Mouse (Mus musculus): Measurements from ENCODE around the gene Dcst2. TPM values are rescaled to one million over a fixed set of nuclear protein-coding genes. Genes with fewer than 3 reads are reported as not detected.

Dcst2 gene
- polyA plus RNA-seq, 1 experiment from 2014 or later, result not detected

DNA sequence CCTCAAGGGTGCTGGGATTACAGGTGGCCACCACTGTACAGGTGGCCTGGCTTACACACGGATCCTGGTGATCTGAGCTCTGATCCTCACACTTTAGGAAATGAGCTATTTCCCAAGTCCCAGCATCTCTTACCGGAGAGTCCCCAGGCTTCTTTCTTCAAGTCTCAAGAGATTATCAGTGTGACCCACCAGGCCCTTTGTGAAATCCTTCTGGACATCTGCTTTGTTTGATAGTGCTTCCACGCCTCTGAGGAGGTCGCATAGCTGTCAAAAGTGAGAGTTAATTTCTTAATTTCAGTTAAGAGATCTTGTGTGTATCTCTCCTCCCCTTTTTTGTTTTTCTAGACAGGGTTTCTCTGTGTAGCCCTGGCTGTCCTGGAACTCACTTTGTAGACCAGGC is 64.1 kb downstream of the Dcst2 start:
- no peak overlapping the region for H3K4me2 ChIP-seq (ENCODE audit: low read depth, low read length)
- WGBS, result 79% methylated on average over 4 of the region's 4 CpGs
- no peak overlapping the region for H3K27ac ChIP-seq (ENCODE audit: low read length)
- no peak for ATAC-seq (replicated peaks; ENCODE audit: extremely low read depth, insufficient read depth, low FRiP score)
- H3K27me3 ChIP-seq (ENCODE audit: control insufficient read depth, insufficient read depth, low read length), result no peaks in the 10 kb centered on the region
- H3K4me3 ChIP-seq (ENCODE audit: low read length), result no peak overlapping the region
- no peaks in the 10 kb centered on the region for H3K9me3 ChIP-seq (replicated peaks; ENCODE audit: control insufficient read depth, low read length)
- H3K9ac ChIP-seq (ENCODE audit: low read length), result no peak overlapping the region
- peaks cover 28% of the 10 kb centered on the region for H3K36me3 ChIP-seq (ENCODE audit: control insufficient read depth, insufficient read depth)
- peaks cover 17% of the 10 kb centered on the region for H3K4me1 ChIP-seq (ENCODE audit: control insufficient read depth, insufficient read depth, low read length)

Other genes with a start within 250 kb of the Dcst2 start
- gene Pklr, start 225.8 kb upstream of the Dcst2 start, polyA plus RNA-seq (2015; fragmentation: Nextera tagmentation; extraction: Ambion mirVana), result 0.20 and 0.64 TPM in 2 replicates
- gene Hcn3, start 201.8 kb upstream of the Dcst2 start, polyA plus RNA-seq (2015; fragmentation: Nextera tagmentation; extraction: Ambion mirVana), result 0.70 and 0.76 TPM in 2 replicates
- gene Clk2, start 197.2 kb upstream of the Dcst2 start, polyA plus RNA-seq (2015; fragmentation: Nextera tagmentation; extraction: Ambion mirVana), result 15.9 and 17.9 TPM in 2 replicates
- 89.5 and 93.9 TPM in 2 replicates for gene Scamp3, start 184.5 kb upstream of the Dcst2 start, polyA plus RNA-seq (2015; fragmentation: Nextera tagmentation; extraction: Ambion mirVana)
- 17.7 TPM in 2 replicates for gene Fam189b, start 178.8 kb upstream of the Dcst2 start, polyA plus RNA-seq (2015; fragmentation: Nextera tagmentation; extraction: Ambion mirVana)
- 33.2 and 33.3 TPM in 2 replicates for gene Gba, start 159.0 kb upstream of the Dcst2 start, polyA plus RNA-seq (2015; fragmentation: Nextera tagmentation; extraction: Ambion mirVana)
- 24.0 TPM in 2 replicates for gene Thbs3, start 146.8 kb upstream of the Dcst2 start, polyA plus RNA-seq (2015; fragmentation: Nextera tagmentation; extraction: Ambion mirVana)
- gene Mtx1, start 134.9 kb upstream of the Dcst2 start, polyA plus RNA-seq (2015; fragmentation: Nextera tagmentation; extraction: Ambion mirVana), result 120 and 127 TPM in 2 replicates
- 3.3 and 11.3 TPM in 2 replicates for gene Muc1, start 132.9 kb upstream of the Dcst2 start, polyA plus RNA-seq (2015; fragmentation: Nextera tagmentation; extraction: Ambion mirVana)
- 202 and 234 TPM in 2 replicates for gene Krtcap2, start 116.0 kb upstream of the Dcst2 start, polyA plus RNA-seq (2015; fragmentation: Nextera tagmentation; extraction: Ambion mirVana)
- gene Trim46, start 115.7 kb upstream of the Dcst2 start, polyA plus RNA-seq (2015; fragmentation: Nextera tagmentation; extraction: Ambion mirVana), result 1.1 and 1.3 TPM in 2 replicates
- 65.3 and 79.6 TPM in 2 replicates for gene Dpm3, start 102.6 kb upstream of the Dcst2 start, polyA plus RNA-seq (2015; fragmentation: Nextera tagmentation; extraction: Ambion mirVana)
- gene Slc50a1, start 91.4 kb upstream of the Dcst2 start, polyA plus RNA-seq (2015; fragmentation: Nextera tagmentation; extraction: Ambion mirVana), result 44.8 and 51.1 TPM in 2 replicates
- 34.4 and 45.5 TPM in 2 replicates for gene Efna1, start 80.8 kb upstream of the Dcst2 start, polyA plus RNA-seq (2015; fragmentation: Nextera tagmentation; extraction: Ambion mirVana)
- gene Efna3, start 39.0 kb upstream of the Dcst2 start, polyA plus RNA-seq (2015; fragmentation: Nextera tagmentation; extraction: Ambion mirVana), result 0.89 and 1.1 TPM in 2 replicates
- 5.2 and 7.3 TPM in 2 replicates for gene Efna4, start 23.9 kb upstream of the Dcst2 start, polyA plus RNA-seq (2015; fragmentation: Nextera tagmentation; extraction: Ambion mirVana)
- 61.5 and 73.6 TPM in 2 replicates for gene Adam15, start 12.0 kb upstream of the Dcst2 start, polyA plus RNA-seq (2015; fragmentation: Nextera tagmentation; extraction: Ambion mirVana)
- gene Dcst1, start 3.3 kb downstream of the Dcst2 start, polyA plus RNA-seq (2015; fragmentation: Nextera tagmentation; extraction: Ambion mirVana), result 0.06 and 0.21 TPM in 2 replicates
- 1.7 and 2.6 TPM in 2 replicates for gene Zbtb7b, start 32.8 kb downstream of the Dcst2 start, polyA plus RNA-seq (2015; fragmentation: Nextera tagmentation; extraction: Ambion mirVana)
- 1.7 TPM in 1 of 2 replicates, not detected in the other for gene Lenep, start 40.8 kb downstream of the Dcst2 start, polyA plus RNA-seq (2015; fragmentation: Nextera tagmentation; extraction: Ambion mirVana)
- gene Flad1, start 49.9 kb downstream of the Dcst2 start, polyA plus RNA-seq (2015; fragmentation: Nextera tagmentation; extraction: Ambion mirVana), result 38.8 and 41.0 TPM in 2 replicates
- gene Cks1b, start 56.4 kb downstream of the Dcst2 start, polyA plus RNA-seq (2015; fragmentation: Nextera tagmentation; extraction: Ambion mirVana), result 288 and 304 TPM in 2 replicates
- 67.7 and 72.3 TPM in 2 replicates for gene Shc1, start 56.5 kb downstream of the Dcst2 start, polyA plus RNA-seq (2015; fragmentation: Nextera tagmentation; extraction: Ambion mirVana)
- 21.8 and 24.0 TPM in 2 replicates for gene Pygo2, start 68.2 kb downstream of the Dcst2 start, polyA plus RNA-seq (2015; fragmentation: Nextera tagmentation; extraction: Ambion mirVana)
- 67.5 and 74.8 TPM in 2 replicates for gene Pbxip1, start 74.7 kb downstream of the Dcst2 start, polyA plus RNA-seq (2015; fragmentation: Nextera tagmentation; extraction: Ambion mirVana)
- gene Pmvk, start 92.6 kb downstream of the Dcst2 start, polyA plus RNA-seq (2015; fragmentation: Nextera tagmentation; extraction: Ambion mirVana), result 51.5 and 59.3 TPM in 2 replicates
- gene Kcnn3, start 158.2 kb downstream of the Dcst2 start, polyA plus RNA-seq (2015; fragmentation: Nextera tagmentation; extraction: Ambion mirVana), result 3.5 and 4.0 TPM in 2 replicates